Mouse (Mus musculus) liver, embryonic 13.5 days (tissue): Measurements from ENCODE around the gene Slc29a1. TPM values are rescaled to one million over a fixed set of nuclear protein-coding genes. Genes with fewer than 3 reads are reported as not detected.

Experiments used
- ATAC-seq: fragments of 200-750 bp; cut with Nextera tagmentation; 2 replicates; pipeline ENCODE4 v1.8.0; 2017; ENCODE audit warnings: low read depth, mild to moderate bottlenecking, moderate number of reproducible peaks, moderate library complexity
- DNase-seq: peaks from one replicate; pipeline ENCODE4 v3.0.0; 2022
- H3K27ac ChIP-seq: fragments of 300-500 bp; sonication (generic); 2 replicates; pipeline ENCODE4 v1.5.1; 2015; ENCODE audit warnings: moderate library complexity, mild to moderate bottlenecking, inconsistent platforms
- H3K27me3 ChIP-seq: fragments of 300-500 bp; sonication (generic); 2 replicates; pipeline ENCODE4 v1.6.1; 2015; ENCODE audit warnings: mild to moderate bottlenecking, inconsistent platforms
- H3K36me3 ChIP-seq: fragments of 300-500 bp; sonication (generic); 2 replicates; pipeline ENCODE4 v1.6.1; 2015; ENCODE audit warnings: mild to moderate bottlenecking, inconsistent platforms
- H3K4me1 ChIP-seq: fragments of 300-500 bp; sonication (generic); replicated peaks from 2 replicates; pipeline ENCODE4 v1.6.1; 2015; ENCODE audit warnings: inconsistent platforms
- H3K4me2 ChIP-seq: fragments of 300-500 bp; sonication (generic); 2 replicates; pipeline ENCODE4 v1.6.1; 2015; ENCODE audit warnings: inconsistent platforms, mild to moderate bottlenecking, moderate library complexity
- H3K4me3 ChIP-seq: fragments of 300-500 bp; sonication (generic); replicated peaks from 2 replicates; pipeline ENCODE4 v1.5.1; 2015; ENCODE audit warnings: mild to moderate bottlenecking, inconsistent platforms
- H3K9ac ChIP-seq: fragments of 300-500 bp; sonication (generic); 2 replicates; pipeline ENCODE4 v1.6.1; 2015; ENCODE audit warnings: mild to moderate bottlenecking, inconsistent platforms
- H3K9me3 ChIP-seq: fragments of 300-500 bp; sonication (generic); replicated peaks from 2 replicates; pipeline ENCODE4 v1.6.1; 2016; ENCODE audit warnings: inconsistent platforms
- WGBS: fragments of 180-500 bp; shearing (Covaris S2); methylation state at CpG from one replicate; pipeline ENCODE4 v1.1.7; 2015; ENCODE audit not compliant: insufficient replicate concordance; 5-methylcytosine and 5-hydroxymethylcytosine counted together
- polyA plus RNA-seq: library from polyadenylated mRNA; unstranded; fragments of >200 nt; fragmentation: Nextera tagmentation; extraction: Ambion mirVana; gene quantifications from 2 replicates; pipeline ENCODE4 v1.2.1, GENCODE M21; 2015

Slc29a1 gene
- polyA plus RNA-seq, 1 experiment from 2014 or later, result 215 TPM

DNA sequence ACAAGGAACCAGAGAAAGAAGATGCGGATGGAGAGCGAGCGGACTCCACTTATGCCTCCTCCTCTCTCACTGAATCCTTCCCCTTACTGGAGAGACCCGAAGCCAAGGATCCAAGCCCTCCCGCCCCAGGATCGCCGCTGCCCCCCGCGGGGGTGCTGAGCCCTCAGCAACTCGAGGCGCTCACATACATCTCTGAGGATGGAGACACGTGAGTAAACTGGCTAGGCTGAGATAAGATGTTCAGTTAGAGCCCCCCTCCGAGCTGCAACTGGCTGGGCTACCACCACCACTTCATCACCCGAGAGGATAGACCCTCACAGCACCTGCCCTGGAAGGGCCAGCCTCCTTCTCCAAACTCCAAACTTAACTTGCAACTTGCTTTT, 43.3 kb downstream of the Slc29a1 start:
- H3K4me1 ChIP-seq, result peaks cover 37% of the 10 kb centered on the region
- ATAC-seq (no peak), DNase-seq (no peak)
- H3K27me3 ChIP-seq, result peaks cover 65% of the 10 kb centered on the region
- H3K27ac ChIP-seq, result no peak overlapping the region
- peak overlapping the region; percentile 95 for H3K4me2 ChIP-seq
- H3K9me3 ChIP-seq, result no peaks in the 10 kb centered on the region
- no peaks in the 10 kb centered on the region for H3K36me3 ChIP-seq
- H3K9ac ChIP-seq, result peak overlapping the region; percentile 71
- peak overlapping the region; percentile 65 for H3K4me3 ChIP-seq
- WGBS, result 2% methylated on average over 14 of the region's 14 CpGs

DNA sequence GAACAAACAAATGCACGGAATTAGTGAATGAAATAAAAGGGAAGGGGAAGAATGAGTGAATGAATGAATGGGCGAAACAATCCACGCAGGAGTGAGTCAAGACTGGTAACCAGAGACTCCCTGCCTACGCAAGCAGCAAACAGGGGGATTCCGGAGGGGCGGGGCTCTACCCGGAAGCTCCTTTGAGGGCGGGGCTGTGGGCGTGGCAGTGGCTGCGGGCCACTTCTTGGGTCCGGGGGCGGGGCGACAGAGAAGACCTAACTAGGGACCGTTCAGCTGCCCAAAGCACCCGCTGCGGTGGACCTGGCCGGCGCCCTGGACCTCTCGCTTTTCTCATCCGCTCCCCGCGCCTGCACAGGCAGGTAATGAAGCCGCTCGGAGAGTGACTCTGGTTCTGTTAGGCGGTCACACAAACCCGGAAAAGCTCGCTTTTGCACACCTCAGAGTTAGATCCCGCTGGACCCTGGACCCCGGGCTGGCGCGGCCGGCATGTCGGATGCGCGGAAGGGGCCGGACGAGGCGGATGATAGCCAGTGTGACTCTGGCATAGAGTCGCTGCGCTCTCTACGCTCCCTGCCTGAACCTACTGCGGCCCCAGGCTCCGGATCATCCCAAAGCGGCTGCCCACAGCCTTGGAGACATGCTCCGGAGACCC, 43.8 kb downstream of the Slc29a1 start, which contains the start of gene Nfkbie:
Gene Nfkbie, plus strand, starts transcription at position 252 of the 655 bp plus-strand sequence.
- no peak within 1 kb of the TSS for H3K27ac ChIP-seq
- H3K9me3 ChIP-seq, result no peaks in the 10 kb centered on the region
- peak within 1 kb of the TSS; percentile 65 for H3K4me3 ChIP-seq
- WGBS, result under 1% methylated on average over 45 of the region's 45 CpGs
- H3K9ac ChIP-seq, result peak within 1 kb of the TSS; percentile 71
- no peaks in the 10 kb centered on the region for H3K36me3 ChIP-seq
- peak within 1 kb of the TSS; percentile 95 for H3K4me2 ChIP-seq
- DNase-seq, result peak; percentile 90
- H3K4me1 ChIP-seq, result peaks cover 37% of the 10 kb centered on the region
- H3K27me3 ChIP-seq, result peaks cover 71% of the 10 kb centered on the region
- peak; percentile 78 for ATAC-seq

DNA sequence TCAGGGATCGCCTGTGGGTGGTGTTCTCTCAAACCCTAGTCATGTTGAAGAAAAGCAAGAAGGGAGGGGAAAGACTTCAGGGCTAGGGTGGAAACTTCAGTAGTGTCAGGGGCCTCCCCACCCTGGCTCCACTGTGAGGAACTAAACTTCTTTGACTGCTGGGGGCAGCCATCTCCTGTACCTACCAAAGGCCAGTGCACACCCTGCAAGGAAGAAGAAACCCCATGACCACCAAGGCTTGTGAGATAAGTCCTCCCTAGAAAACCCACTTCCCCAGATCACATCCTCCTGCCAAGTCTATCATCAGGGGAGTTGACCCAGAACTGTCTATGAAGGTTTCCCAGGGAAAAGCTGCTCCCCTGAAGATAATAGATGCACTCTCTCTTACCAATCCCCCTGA, 45.0 kb downstream of the Slc29a1 start:
- H3K27me3 ChIP-seq, result peaks cover 77% of the 10 kb centered on the region
- DNase-seq, result no peak
- no peak overlapping the region for H3K4me3 ChIP-seq
- peaks cover 37% of the 10 kb centered on the region for H3K4me1 ChIP-seq
- H3K36me3 ChIP-seq, result no peaks in the 10 kb centered on the region
- H3K27ac ChIP-seq, result no peak overlapping the region
- no peak for ATAC-seq
- no peak overlapping the region for H3K4me2 ChIP-seq
- H3K9me3 ChIP-seq, result no peaks in the 10 kb centered on the region
- no peak overlapping the region for H3K9ac ChIP-seq
- 13% methylated on average over 1 of the region's 1 CpGs for WGBS

DNA sequence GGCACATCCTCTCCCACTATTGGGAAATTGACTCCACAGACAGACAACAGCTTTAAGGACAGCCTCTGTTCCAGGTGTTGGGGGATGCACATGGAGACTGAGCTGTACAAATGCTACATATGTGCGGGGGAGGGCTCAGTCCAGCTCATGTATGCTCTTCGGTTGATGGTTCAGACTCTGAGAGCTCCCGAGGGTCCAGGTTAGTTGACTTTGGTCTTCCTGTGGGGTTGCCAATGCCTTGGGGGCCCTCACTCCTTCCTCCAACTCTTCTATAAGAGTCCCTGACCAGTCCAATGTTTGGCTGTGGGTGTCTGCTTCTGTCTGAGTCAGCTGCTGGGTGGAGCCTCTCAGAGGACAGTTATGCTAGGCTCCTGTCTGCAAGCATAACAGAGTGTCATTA, 46.3 kb downstream of the Slc29a1 start:
- no peak overlapping the region for H3K27ac ChIP-seq
- no peak overlapping the region for H3K9ac ChIP-seq
- H3K4me1 ChIP-seq, result peaks cover 44% of the 10 kb centered on the region
- WGBS, result 59% methylated on average over 3 of the region's 3 CpGs
- no peaks in the 10 kb centered on the region for H3K9me3 ChIP-seq
- no peak overlapping the region for H3K4me2 ChIP-seq
- H3K4me3 ChIP-seq, result no peak overlapping the region
- peaks cover 85% of the 10 kb centered on the region for H3K27me3 ChIP-seq
- H3K36me3 ChIP-seq, result no peaks in the 10 kb centered on the region
- ATAC-seq (no peak), DNase-seq (no peak)

DNA sequence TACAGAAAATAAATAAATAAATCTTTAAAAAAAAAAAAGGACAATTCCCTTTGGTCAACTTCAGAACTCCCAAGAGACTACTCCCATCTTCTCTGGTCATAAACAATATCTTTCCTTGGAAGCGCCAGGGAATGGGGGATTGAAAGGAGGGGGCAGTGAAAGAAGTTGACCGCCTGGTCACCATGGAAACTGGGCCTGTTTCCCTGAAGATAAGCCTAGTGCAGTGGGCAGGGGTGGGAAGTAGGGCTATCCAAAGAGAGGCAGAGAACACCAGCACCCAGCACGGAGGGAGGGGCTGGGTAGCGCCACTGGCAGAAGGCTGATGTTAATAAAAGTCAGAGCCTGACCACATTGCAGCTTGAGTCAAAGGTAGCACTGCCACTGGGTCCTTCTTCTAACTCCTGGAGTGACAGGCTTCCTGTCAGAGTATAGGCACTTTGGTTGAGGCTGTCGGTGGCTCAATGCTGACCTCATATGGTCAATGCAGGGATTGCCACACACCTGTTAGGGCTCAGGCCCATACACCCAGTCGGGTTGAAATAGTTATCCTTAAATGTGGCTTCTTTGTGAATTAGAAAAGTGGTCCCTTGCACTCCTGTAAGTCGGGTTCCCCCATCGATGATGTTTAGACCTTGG, 47.5 kb downstream of the Slc29a1 start:
- Histone ChIP-seq H3K36me3 (no peaks in the 10 kb centered on the region), H3K27me3 (peaks cover 85% of the 10 kb centered on the region), H3K4me1 (peaks cover 33% of the 10 kb centered on the region), H3K9ac (no peak overlapping the region), H3K9me3 (no peaks in the 10 kb centered on the region), H3K4me2 (no peak overlapping the region), H3K4me3 (no peak overlapping the region), H3K27ac (no peak overlapping the region)
- WGBS, result 1% methylated on average over 8 of the region's 8 CpGs
- peak; percentile 62 for DNase-seq
- ATAC-seq, result peak; percentile 30

- Histone ChIP-seq H3K9ac (no peak overlapping the region), H3K4me1 (peaks cover 29% of the 10 kb centered on the region), H3K4me3 (no peak overlapping the region), H3K9me3 (no peaks in the 10 kb centered on the region), H3K4me2 (no peak overlapping the region), H3K36me3 (no peaks in the 10 kb centered on the region), H3K27me3 (peaks cover 85% of the 10 kb centered on the region), H3K27ac (no peak overlapping the region)
- ATAC-seq (no peak), DNase-seq (no peak)
- 55% methylated on average over 7 of the region's 7 CpGs for WGBS
Observed at GRCm38 (mm10) chr17:45551249-45551796, 48.1 kb downstream of the Slc29a1 start.

DNA sequence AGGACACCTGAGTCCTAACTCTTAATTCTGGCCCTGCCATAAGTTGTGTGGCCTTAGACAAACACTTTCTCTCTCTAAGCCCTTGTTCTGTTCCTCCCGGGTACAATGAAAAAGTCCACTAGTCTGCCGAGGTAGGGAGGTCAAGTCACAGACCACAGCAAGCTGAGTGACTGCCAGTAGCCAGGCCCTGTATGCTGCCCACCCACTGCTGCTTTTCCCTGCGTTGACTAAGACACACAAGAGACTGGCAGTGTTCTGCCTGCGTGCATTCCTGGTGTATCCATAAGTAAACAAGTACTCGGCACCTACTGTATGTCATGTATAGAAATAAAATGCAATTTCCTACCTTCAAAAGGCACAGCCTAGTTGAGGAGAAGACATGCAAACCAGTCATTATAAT, 49.2 kb downstream of the Slc29a1 start:
- Histone ChIP-seq H3K4me2 (no peak overlapping the region), H3K4me1 (peaks cover 23% of the 10 kb centered on the region)

GRCm38 (mm10) chr17:45549617-45550181, 49.7 kb downstream of the Slc29a1 start, which contains the start of gene Tmem151b:
Gene Tmem151b (minus strand): TSS chr17:45549677.
- no peaks in the 10 kb centered on the region for H3K9me3 ChIP-seq
- no peak within 1 kb of the TSS for H3K9ac ChIP-seq
- WGBS, result 8% methylated on average over 13 of the region's 29 CpGs
- H3K27me3 ChIP-seq, result peaks cover 90% of the 10 kb centered on the region
- no peak within 1 kb of the TSS for H3K27ac ChIP-seq
- peak within 1 kb of the TSS; percentile 54 for H3K4me3 ChIP-seq
- DNase-seq (no peak), ATAC-seq (no peak)
- no peaks in the 10 kb centered on the region for H3K36me3 ChIP-seq
- H3K4me1 ChIP-seq, result peaks cover 23% of the 10 kb centered on the region
- H3K4me2 ChIP-seq, result peak within 1 kb of the TSS; percentile 69

More for the DNA sequence above, 49.2 kb downstream of the Slc29a1 start:
- H3K27ac ChIP-seq, result no peak overlapping the region
- no peak overlapping the region for H3K9ac ChIP-seq
- H3K4me3 ChIP-seq, result no peak overlapping the region
- H3K27me3 ChIP-seq, result peaks cover 86% of the 10 kb centered on the region
- H3K36me3 ChIP-seq, result no peaks in the 10 kb centered on the region
- no peak for ATAC-seq
- no peak for DNase-seq
- no peaks in the 10 kb centered on the region for H3K9me3 ChIP-seq
- WGBS, result 35% methylated on average over 5 of the region's 5 CpGs

DNA sequence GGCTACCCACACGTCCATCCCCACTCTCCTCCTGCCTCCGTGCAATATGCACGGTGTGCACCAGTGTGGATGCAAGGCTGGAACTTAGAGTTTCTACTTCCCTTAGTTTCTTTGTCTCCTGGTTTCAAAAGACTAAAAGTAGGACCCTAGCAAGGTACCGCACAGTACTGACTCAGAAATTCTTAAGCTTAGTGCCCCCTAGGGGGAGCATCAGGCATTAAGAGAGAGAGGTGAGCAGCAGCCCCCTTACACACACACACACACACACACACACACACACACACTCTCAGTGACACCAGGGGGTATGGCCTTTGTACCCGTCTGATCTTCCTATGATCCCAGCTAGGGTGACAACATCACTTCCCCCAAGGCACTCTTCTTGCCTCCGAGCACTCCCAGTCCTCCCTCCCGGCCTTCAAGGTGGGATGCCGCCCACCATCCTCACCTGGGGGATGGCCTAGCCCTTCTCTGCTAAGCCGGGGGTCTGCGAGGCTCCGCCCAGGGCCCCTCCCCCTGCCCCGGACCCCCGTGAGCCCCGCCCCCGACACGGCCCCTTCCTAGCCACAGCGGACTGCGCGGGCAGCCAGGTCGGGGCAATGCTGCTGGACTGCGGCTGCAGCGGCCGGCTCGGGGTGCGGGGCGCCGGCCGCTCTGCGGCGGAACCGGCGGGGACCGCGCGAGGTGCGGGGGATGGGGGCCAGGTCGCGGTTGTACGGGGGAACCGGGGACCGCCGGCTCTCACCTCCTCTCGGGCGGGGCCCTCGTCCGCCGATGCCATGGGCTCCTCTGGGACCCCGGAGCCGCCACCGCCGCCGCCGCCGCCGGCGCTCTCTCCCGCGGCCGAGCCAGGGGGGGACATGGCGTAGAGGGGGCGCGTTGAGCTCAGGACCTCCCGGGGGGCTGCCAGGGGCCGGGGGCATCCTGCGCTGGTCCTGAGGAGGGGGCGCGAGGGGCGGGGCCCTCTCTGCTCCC, 50.6 kb downstream of the Slc29a1 start:
- peak; percentile 8; the same call in 1 of the 2 replicates for ATAC-seq
- 4% methylated on average over 49 of the region's 68 CpGs for WGBS

DNA sequence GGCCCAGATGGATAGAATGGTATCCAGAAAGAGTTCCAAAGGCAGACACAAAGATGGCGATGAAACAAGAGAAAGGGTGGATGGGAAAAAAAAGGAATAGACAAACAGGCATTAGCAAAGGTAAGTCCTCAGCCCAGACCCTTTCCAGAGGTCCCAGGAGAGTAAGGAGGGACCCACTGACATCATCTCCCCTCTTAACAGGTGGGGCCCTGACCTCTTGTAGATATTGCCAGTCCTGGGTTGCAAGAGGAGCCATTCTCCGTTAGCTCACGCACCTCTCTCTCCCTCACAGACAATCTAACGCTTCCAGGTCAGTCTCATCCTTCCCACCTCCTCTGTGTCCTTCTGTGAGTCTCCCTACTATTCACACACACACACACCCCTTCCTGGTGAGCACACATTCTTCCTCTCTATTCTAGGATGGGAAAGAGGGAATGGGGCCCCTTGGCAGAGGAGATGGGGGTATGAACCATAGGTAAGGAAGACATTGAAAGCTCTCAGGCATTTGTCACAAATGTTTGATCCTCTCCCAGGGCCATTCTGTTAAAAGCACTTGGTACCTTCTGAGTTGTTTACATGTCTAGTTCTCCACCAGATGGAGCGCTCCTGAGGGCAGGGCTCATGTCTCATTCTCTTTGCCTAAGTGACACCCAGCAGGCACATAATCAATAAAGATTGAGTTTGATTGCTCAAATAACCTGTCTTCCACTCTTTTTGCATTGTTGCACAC, 51.8 kb downstream of the Slc29a1 start:
- WGBS, result 51% methylated on average over 5 of the region's 5 CpGs
- Histone ChIP-seq H3K9me3 (no peaks in the 10 kb centered on the region), H3K4me2 (no peak overlapping the region), H3K27ac (no peak overlapping the region), H3K27me3 (peaks cover 96% of the 10 kb centered on the region), H3K36me3 (no peaks in the 10 kb centered on the region), H3K4me1 (peaks cover 24% of the 10 kb centered on the region), H3K9ac (no peak overlapping the region), H3K4me3 (no peak overlapping the region)
- DNase-seq (no peak), ATAC-seq (no peak)

More for the DNA sequence above, 50.6 kb downstream of the Slc29a1 start:
- no peak for DNase-seq
- H3K4me1 ChIP-seq, result peaks cover 24% of the 10 kb centered on the region
- peak overlapping the region; percentile 54 for H3K4me3 ChIP-seq
- no peaks in the 10 kb centered on the region for H3K36me3 ChIP-seq
- H3K27ac ChIP-seq, result no peak overlapping the region
- no peaks in the 10 kb centered on the region for H3K9me3 ChIP-seq
- peak overlapping the region; percentile 69 for H3K4me2 ChIP-seq
- H3K9ac ChIP-seq, result no peak overlapping the region
- H3K27me3 ChIP-seq, result peaks cover 93% of the 10 kb centered on the region
